Mouse (Mus musculus): ENCODE measurements around the gene Eln.

The Eln gene

DNA sequence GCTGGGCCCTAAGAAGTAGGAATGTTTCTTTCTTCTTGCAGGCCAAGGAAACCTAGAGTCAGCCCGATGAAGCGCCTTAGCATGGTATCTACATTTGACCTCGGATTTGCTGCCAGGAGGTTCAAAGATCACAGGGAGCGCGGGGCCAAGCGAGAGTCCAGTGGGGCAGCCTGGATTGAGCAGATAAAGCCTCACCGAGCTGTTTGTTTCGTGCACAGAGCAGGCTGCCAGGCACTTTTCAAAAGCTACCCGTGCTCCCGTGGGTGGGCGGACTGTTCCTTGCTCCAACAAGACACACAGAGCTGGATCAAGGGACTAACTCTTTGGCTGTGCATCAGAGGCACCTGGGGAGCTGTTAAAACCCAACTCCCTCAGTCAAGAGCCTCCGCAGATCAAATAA, 3.1 kb downstream of the Eln start:
- in situ Hi-C loops (cut with MboI) = no loop called here

DNA sequence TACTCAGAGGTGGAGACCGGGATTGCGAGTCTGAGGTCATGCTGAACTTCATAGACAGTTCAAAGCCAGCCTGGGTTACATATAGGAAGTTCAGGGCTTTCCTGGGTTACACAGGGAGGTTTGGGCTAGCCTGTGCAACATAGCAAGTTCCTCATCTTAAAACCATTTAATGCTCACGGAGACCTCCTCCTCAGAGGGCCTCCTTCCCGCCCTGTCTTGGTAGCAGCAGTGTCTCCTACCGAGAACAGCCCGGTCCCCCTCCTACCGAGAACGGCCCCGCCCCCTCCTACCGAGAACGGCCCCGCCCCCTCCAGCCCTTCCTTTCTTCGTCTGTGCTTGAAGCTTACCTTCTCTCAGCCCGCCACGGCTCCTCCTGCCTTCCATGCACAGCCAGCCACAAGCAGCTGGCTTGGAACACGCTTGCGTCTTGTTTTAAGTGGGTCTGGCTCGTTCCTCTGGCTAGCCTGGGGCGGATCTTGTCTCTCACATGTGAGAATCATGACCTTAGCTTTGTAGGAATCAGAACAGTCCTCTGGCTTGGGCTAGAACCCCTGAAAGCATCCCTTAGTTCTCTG, 4.8 kb downstream of the Eln start:
- in situ Hi-C loops (cut with MboI) = no loop called here

DNA sequence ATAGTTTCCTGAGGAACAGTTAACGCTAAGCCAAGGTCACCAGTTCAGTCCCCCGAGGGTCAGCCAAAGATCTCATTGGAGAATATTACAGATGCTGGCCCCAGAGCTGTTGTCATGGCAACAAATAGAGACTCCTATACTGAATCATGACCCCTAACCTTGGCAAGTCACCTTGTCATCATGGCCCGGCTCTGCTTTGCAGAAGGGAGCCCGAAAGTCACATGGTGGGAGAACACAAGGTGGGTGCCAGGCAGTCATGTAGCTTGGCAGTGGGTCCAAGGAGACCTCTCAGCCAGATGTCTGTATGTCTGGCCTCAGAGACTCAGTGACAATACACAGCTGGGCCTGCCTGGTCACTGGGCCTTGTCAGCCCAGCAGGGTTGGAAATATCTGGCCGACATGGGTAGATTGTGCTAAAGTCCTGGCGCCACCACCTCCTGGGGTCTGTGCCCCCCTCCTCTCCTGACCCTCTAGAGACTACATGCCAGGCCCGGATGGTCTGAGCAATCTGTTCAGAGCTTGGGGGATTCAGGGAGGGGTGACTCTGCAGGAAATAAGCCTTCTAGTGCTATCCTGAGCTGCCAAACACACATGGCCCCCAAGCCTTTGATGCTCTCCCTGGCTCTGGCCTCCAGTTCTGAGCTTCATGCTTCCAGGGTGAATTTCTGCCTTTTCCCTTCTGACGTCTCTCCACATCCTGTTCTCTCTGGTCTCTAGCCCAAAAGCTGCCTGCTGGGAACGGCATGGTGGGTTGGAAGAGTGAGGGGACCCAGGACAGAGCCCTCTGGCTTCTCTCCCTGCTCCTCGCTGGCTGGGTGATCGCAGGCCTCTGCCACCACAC, 6.4 kb downstream of the Eln start:
- in situ Hi-C loops (cut with MboI) = no loop called here

DNA sequence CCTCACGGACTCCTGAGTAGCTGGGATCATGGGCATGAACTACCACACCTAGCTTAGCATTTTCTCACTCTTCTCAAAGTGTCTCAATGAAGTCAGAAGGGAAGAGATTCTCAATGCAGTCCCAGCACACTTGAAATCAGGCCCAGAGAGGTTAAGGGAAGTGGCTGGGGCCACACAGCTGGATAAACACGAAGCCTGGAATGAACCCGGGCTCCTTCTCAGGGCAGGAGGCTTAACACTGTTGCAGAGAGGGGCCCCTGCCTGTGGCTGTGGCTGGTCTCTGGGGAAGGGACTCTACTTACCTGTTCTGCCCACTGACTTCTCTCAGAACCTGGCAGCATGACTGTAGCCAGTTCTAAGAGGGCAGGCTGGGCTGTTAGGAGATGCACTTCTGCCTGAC, 7.2 kb downstream of the Eln start:
- in situ Hi-C loops (cut with MboI) = no loop called here

DNA sequence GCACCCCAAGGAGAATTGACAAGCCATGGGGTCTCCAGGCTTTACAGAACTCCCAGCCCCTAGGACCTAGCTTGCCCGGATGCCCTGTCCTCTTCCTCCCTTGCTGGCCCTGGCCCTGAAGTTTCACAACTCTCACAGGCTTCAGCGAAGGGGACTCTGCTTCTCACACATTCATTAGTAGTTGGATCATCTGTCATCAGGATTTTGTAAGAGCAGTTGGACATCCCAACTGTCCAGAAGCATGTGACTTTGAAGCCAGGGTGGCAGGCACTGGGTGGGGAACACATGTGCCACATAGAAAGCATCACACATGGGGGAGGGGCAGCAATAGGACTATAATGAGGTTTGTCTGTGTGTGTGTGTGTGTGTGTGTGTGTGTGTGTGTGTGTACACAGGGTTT, 12.2 kb downstream of the Eln start:
- in situ Hi-C loops (cut with MboI) = no loop called here

DNA sequence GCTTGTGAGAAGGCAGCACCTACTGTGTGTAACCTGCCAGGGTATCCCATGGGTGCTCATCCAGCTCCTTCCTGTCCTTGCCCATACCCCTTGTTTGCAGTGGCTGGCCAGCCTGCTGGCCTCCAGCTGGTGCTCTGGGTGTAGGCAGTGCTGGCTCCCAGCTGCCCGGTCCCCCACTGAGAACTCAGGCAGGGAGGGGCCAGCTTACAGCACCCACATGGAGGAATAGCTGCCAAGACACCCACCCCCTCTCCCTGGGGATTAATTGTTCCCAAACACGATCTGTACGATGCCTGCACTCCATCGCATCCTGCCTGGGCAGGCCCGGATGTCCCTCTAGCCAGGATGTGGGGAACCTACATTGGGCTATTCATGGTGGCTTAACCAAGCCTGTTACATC, 13.1 kb downstream of the Eln start:
- in situ Hi-C loops (cut with MboI) = no loop called here

DNA sequence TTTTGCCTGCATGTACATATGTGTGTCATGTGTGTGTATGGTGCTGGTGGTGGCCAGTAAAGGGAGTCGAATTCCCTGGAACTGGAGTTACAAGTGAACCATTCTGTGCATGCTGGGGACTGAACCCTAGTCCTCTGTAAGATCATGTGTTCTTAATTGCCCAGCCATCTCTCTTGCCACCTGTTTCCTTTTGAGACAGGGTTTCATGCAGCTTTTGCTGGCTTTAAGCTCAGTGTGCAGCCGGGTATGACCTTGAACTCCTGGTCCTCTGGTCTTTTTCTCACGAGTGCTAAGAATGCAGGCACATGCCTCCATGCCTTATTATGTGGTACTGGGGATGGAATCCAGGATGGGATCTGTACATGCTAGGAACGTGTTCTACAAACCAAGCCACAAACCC, 13.9 kb downstream of the Eln start:
- in situ Hi-C loops (cut with MboI) = no loop called here

DNA sequence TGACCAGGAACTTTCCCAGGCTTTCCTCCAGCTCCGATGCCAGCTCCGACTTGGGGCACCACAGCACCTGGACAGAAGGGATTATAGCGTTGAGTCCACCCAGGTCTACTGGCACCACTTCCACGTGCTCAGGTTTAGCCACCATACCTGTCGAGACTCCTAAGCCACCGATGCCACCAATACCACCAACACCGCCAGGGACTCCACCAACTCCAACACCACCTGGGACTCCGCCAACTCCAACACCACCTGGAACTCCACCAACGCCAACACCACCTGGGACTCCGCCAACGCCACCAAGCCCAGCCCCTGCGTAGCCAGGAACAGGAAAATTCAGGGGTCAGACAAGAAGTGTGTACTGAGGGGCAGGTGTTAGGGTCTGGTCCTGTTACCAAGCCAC, 18.0 kb downstream of the Eln start:
- in situ Hi-C loops (cut with MboI) = no loop called here

DNA sequence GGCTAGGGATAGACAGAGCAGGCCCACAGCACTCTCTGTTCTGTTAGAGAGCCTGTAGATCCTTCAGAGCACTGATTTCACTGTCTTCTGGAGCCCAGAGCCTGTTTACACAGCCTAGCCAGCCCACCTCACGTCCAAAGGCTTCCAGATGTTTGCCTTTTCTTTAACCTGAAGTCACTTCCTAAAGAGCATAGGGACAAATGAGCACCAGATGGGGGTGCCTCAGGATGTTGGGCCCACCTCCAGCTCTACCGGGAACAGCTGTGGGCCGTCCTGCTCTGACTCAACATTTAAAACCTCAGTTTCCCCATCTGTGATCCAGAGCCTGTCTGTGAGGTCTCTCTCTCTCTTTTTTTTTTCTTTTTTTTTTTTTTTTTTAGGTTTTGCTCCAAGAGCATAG, 18.6 kb downstream of the Eln start:
- in situ Hi-C loops (cut with MboI) = no loop called here

DNA sequence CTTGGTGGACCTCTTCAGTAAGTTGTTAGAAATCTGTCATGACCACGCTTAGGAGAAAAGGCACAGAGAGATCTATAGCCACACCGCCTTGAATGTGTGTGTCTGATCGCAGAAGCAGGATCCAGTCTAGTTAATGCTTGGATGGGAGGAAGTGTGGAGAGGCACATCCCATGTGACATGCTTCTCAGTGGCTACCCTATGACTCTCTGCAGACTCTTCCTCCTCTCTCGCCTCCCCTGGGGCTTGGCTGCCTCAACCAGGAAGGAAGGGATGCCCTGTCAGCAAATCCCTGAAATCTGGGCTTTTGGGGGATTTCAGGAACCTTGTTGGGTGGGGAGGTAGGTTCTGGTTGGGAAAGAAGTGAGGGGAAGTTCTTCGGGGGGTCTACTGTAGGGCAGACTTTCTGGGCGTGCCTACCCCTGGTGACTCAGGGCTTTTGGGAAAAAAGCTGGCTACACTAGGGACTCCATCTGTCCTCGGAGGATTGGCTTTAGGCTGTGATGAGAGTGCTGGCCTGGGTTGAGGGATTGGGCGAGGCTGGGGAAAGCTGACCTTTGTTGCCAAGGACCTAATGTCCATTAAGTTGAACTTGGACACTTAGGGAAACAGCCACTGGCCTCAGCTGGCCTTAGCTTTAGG, 20.0 kb downstream of the Eln start:
- in situ Hi-C loops (cut with MboI) = no loop called here

DNA sequence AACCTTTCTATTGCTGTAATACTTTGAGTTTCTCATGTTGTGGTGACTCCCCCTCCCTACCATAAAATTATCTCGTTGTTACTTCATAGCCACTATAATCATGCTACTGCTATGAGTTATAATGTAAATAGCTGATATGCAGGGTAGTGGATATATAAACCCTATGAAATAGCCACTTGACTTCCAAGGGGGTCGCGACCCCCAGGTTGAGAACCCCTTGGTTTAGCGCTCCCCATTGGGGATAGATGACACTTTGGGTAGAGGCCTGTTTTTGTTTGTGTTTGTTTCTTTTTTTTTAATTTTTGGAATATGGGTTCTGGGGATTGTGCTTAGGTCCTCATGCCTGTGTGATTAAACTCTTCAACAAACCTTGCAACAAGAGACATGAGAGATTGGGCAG, 21.8 kb downstream of the Eln start:
- in situ Hi-C loops (cut with MboI) = no loop called here

DNA sequence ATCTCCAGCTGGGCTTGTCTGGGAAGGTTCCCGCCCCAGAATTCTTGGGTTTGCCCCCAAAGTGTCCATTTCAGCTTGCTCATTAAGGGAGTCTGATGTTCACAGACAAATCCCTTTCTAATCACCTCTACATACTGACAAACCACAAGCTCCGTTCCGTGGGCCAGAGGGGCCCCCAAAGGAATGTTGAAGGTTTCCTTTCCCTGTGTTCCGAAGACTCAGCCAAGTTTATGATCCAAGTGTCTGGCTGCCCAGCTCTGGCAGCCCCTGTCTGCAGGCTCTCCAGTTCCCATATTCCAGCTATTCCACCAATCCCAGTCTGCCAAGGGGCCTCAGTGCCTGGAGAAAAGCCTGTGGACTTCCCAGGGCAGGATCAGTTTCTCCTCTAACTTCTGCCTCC, 27.1 kb downstream of the Eln start:
- in situ Hi-C loops (cut with MboI) = no loop called here

DNA sequence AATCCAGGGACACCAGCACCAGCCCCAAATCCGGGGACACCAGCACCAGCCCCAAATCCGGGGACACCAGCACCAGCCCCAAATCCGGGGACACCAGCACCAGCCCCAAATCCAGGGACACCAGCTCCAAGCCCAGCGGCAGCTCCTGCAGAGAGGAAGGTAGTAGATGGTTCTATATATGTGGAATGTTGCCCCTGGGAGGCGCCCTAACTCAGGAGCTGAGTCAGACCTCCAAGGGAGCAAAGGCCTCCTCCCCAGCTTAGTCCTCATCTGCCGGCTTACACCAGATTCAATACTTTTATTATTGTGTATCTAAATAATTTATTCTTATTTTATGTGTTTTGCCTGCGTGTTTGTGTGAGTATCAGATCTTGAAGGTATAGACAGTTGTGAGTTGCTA, 36.0 kb downstream of the Eln start:
- in situ Hi-C loops (cut with MboI) = no loop called here

DNA sequence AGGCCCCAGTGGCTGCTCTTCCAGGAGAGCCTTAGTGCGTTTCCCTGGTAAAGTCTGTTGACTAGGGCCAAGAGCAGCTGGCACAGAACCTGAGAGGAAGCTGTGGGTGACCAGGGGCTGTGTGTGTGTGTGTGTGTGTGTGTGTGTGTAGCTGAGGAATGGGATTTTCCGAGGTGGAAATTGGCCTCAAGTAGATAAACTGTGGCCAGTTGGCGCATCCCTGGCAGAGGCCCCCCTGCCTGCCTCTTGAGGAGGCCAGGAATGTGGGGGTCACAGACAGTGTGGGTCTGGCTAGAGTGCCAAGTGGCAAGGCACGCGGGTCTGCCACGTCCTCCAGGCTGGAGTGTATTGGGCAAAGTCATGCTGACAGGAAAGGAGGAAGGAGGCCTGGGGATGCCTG, 37.8 kb downstream of the Eln start:
- in situ Hi-C loops (cut with MboI) = loop anchor here (5.0 kb wide), 1 partner anchor 202 kb away; no protein-coding TSS in a partner anchor

DNA sequence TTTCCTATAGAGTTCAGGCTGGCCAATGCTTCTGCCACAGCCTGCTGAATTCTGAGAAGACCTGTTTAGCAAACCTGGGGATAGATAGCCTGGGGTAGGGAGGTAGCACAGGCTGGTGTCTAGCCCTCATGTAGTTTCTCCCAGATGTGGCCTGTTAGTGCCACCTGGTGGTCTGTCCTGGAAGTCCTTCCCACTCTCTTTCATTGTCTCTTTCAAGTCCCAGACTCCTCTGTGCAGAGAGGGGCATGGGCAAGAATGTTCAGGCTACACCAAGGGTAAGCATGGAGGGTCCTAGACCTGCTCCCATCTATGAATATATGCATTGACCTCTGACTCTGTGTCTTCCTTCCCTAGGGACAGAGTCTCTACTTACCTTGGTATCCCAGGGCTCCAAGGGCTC, 43.0 kb downstream of the Eln start:
- in situ Hi-C loops (cut with MboI) = no loop called here

DNA sequence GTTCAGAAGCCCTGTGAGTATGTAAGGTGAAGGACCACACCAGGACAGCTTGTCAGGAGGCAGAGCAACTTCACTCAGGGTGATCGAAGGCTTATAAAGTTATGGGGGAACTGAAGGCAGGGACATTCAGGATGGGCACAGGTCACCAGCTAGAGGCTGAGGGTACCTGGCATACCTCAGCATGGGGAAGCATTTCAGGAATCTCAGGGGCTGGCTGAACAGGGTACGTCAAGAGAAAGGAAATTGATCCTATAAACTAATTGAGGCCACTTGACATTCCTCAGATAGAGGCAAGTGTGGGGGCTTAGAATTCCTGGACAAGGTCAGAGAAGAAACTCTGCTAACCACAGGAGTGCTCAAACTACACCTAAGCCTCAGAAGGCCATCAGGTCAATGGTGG, 51.6 kb downstream of the Eln start:
- in situ Hi-C loops (cut with MboI) = no loop called here

DNA sequence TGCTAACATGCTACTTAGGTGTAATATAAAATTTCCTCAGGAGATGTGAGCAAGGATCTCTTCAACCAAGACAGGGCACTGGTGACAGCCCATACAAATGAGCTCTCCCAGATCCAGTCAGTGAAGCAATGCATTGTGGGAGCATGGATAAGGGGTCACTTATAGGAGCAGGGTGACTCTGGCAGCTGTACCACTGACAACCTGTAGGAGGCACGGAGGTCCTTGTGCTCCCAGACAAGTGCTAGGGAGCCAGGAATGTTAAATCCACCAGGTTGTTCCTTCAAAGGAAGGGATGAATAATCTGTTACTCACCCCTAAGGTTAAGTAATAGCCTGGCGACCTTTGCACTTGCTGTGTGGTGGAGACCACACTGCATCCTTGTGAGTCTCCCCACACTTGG, 52.0 kb downstream of the Eln start:
- in situ Hi-C loops (cut with MboI) = no loop called here

DNA sequence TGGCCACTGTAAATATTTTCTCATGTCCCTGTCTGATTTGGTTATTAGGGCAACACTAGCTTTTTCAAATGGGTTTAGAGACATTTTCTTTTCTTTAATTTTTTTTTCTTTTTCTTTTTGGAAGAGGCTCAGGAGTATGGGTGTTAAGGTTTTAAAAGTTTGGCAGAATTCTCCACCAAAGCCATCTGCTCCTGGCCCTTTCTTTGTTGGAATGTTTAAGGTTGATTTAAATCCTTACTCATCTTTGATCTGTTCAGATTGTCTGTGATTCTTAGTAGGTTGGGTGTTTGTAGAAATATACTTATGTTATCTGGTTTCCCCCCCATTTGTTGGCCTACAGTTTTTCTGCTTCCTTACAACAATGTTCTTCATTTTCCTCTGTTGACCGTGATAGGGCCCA, 54.4 kb downstream of the Eln start:
- in situ Hi-C loops (cut with MboI) = no loop called here

DNA sequence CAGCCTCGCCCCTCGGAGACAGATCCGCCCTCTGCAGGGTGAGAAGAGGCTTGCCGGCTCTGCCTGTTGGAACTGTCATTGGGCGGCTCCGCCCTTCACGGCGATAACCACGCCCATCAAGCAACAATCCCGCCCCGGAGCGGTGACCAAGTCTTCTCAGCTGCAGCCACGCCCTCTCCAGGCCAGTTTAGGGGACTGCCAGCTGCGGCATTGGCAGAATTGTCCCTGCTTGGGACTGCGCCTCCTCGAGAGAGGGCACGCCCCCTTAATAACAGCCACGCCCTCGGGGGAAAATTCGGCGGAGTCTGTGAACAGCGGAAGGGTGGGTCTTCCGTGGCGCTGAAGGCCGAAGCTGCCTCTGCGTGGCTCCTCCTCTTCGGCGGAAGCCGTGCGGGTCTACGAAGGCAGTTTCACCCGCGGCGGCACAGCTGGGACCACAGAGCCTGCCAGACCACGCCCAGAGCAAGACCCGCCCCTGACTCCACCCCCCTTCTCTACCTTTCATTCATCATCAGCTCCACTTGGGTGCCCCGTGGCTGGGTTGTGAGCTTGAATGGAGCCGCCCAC, 58.3 kb downstream of the Eln start:
- in situ Hi-C loops (cut with MboI) = loop anchor here (10.0 kb wide), 1 partner anchor 504 kb away; the partner anchor contains the start of gene Gtf2ird2

DNA sequence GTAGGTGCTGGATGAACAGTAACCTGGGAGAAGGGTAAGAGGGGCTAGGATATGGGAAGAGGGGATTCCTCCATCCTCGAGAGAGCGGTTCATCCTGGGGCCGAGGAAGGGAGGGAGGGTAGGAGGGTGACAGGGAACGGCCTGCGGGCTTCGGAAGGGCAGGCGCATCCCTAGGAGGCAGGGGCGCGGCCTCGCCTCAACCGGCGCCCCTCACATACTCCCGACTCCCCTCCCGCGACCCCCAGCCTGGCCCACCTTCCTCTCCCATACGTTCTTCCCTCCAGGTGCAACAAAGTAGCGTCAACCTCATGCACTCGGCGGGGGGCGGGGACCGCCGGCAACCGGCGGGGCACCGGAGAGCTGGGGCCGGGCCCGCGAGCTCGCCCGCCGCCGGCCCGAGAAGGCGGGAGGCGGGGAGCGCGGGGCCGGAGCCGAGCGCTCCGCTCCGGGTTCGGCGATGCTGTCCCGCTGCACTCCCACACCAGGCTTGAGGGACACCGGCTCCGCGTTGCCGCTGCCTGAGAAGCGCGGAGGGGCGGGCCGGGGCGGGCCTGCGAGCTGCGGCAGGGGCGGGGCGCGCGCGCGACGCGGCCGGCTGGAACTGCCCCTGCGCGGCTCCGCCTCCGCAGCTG, 58.9 kb downstream of the Eln start, which contains the start of gene Limk1:
TSS of gene Limk1 (minus strand) at position 513 of the 632 bp plus-strand sequence.
- in situ Hi-C loops (cut with MboI) = loop anchor here (10.0 kb wide), 1 partner anchor 503 kb away; the partner anchor contains the start of gene Gtf2ird2

DNA sequence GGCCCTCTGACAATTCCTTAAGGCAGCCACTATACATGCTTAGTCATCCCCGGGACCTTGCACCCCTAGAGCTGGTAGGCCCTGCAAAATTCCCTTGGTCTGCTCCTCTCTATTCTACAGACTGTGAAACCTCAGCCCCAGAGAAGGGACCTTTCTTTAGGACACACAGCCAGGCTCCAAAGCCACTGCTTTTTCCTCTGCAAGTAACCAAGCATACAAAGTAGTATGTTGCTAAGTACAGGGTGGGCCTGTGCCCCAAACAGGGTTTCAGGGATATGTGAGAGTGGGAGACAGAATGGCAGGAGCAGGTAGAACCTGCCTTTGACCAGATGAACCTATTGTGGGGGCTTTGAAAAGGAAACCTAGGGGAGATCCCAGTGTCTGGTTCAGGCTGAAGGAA, 59.9 kb downstream of the Eln start:
- in situ Hi-C loops (cut with MboI) = loop anchor here (10.0 kb wide), 1 partner anchor 502 kb away; the partner anchor contains the start of gene Gtf2ird2

DNA sequence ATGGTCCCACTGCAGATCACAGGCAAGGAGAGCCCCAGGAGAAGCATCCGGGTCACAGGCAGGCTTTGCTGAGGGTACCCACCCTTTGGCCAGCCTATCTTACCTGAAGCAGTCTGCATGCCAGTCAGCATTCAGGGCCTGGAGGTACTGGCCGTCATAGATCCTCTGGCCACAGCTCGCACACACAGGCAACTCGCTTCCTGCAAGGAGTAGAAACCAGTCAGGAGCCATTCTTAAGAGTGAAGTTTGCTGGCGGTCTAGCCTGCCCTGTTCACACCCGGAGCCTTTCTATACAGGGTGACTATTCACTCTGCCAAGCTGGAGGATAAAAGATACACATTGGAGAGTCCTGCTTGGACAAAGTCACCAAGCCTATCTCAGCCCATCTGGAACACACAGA, 60.6 kb downstream of the Eln start:
- in situ Hi-C loops (cut with MboI) = loop anchor here (10.0 kb wide), 1 partner anchor 502 kb away; the partner anchor contains the start of gene Gtf2ird2

All from mature B cell (primary cell).